In genomic region chr5:34302377-34302776, GRCm38 (mm10) we compare ENCODE assay signal across 37 mouse cellular contexts. TPM values are rescaled to one million over a fixed set of nuclear protein-coding genes. Genes with fewer than 3 reads are reported as not detected.
"Had no signal": no experiment of that assay in that cellular context is flagged by ENCODE, and none has a peak within 500 bp of the region (broad histone marks: within the 10 kb centered on the region; RNA-seq: fewer than 3 reads in every experiment).

No protein-coding gene starts in this region.

- H3K4me3 ChIP-seq: limb, embryonic 10.5 days; limb, embryonic 12.5 days; limb, embryonic 13.5 days; limb, embryonic 15.5 days; liver, embryonic 12.5 days; liver, embryonic 13.5 days; liver, embryonic 15.5 days; lung, embryonic 15.5 days; megakaryocyte, embryonic 14.5 days; midbrain, embryonic 10.5 days; midbrain, embryonic 12.5 days; midbrain, embryonic 13.5 days; midbrain, embryonic 15.5 days; myocyte had no signal

- ATAC-seq: liver, embryonic 12.5 days; liver, postnatal 0 days; lung, postnatal 0 days; midbrain, embryonic 13.5 days; midbrain, embryonic 15.5 days; midbrain, embryonic 16.5 days had no signal

- H3K4me2 ChIP-seq: limb, embryonic 12.5 days; limb, embryonic 13.5 days; limb, embryonic 15.5 days; liver, embryonic 11.5 days; liver, embryonic 12.5 days; liver, embryonic 13.5 days; liver, embryonic 15.5 days; lung, embryonic 14.5 days; lung, embryonic 15.5 days; midbrain, embryonic 11.5 days; midbrain, embryonic 12.5 days; midbrain, embryonic 13.5 days; midbrain, embryonic 15.5 days had no signal

- H3K4me1 ChIP-seq: limb, embryonic 10.5 days; limb, embryonic 12.5 days; limb, embryonic 13.5 days; limb, embryonic 15.5 days; liver, embryonic 12.5 days; liver, embryonic 13.5 days; liver, embryonic 15.5 days; lung, embryonic 15.5 days; midbrain, embryonic 10.5 days; midbrain, embryonic 12.5 days; midbrain, embryonic 13.5 days; midbrain, embryonic 15.5 days had no signal

- H3K27me3 ChIP-seq: midbrain, embryonic 12.5 days; midbrain, embryonic 15.5 days had no signal

- H3K27ac ChIP-seq: limb, embryonic 10.5 days; limb, embryonic 12.5 days; limb, embryonic 13.5 days; limb, embryonic 15.5 days; liver, embryonic 12.5 days; liver, embryonic 13.5 days; liver, embryonic 14.5 days; liver, embryonic 15.5 days; lung, embryonic 15.5 days; macrophage; midbrain, embryonic 10.5 days; midbrain, embryonic 12.5 days; midbrain, embryonic 13.5 days; midbrain, embryonic 15.5 days had no signal

- H3K36me3 ChIP-seq: limb, embryonic 10.5 days; limb, embryonic 12.5 days; limb, embryonic 13.5 days; limb, embryonic 15.5 days; liver, embryonic 12.5 days; liver, embryonic 13.5 days; liver, embryonic 15.5 days; lung, embryonic 15.5 days; midbrain, embryonic 10.5 days; midbrain, embryonic 12.5 days; midbrain, embryonic 13.5 days; midbrain, embryonic 15.5 days had no signal

- H3K9ac ChIP-seq: limb, embryonic 12.5 days; limb, embryonic 13.5 days; limb, embryonic 15.5 days; liver, embryonic 12.5 days; liver, embryonic 13.5 days; liver, embryonic 14.5 days; liver, embryonic 15.5 days; liver, postnatal 0 days; lung, embryonic 14.5 days; lung, embryonic 15.5 days; midbrain, embryonic 12.5 days; midbrain, embryonic 13.5 days; midbrain, embryonic 15.5 days had no signal

- H3K9me3 ChIP-seq: limb, embryonic 10.5 days; limb, embryonic 12.5 days; limb, embryonic 13.5 days; limb, embryonic 15.5 days; liver, embryonic 12.5 days; liver, embryonic 13.5 days; liver, embryonic 15.5 days; lung, embryonic 15.5 days; megakaryocyte, embryonic 14.5 days; midbrain, embryonic 10.5 days; midbrain, embryonic 12.5 days; midbrain, embryonic 13.5 days; midbrain, embryonic 15.5 days had no signal

- DNase-seq: left cerebral cortex, postnatal 4 days; liver; liver, embryonic 13.5 days; liver, postnatal 0 days; lung, adult 18-20 months; lung, adult 2 months; lung, embryonic 14.5 days; lung, postnatal 10 days; lung, postnatal 14 days; lung, postnatal 36 days; lung, postnatal 4 days; midbrain, embryonic 14.5 days had no signal

RNA-seq across cellular contexts. Expression of gene Cfap99, which starts 14.0 kb away (rescaled TPM):
- total RNA-seq: liver, adult 2 months; megakaryocyte progenitor cell, adult 5-6 weeks; megakaryocyte-erythroid progenitor cell, adult 5-6 weeks had no signal
- polyA plus RNA-seq: limb, embryonic 10.5 days; limb, embryonic 11.5 days; limb, embryonic 12.5 days; limb, embryonic 13.5 days; limb, embryonic 15.5 days; liver, adult 2 months; liver, embryonic 11.5 days; liver, embryonic 12.5 days; liver, embryonic 13.5 days; liver, embryonic 14.5 days; liver, embryonic 15.5 days; liver, embryonic 16.5 days; liver, postnatal 0 days; lung, embryonic 14.5 days; macrophage; midbrain, embryonic 10.5 days; midbrain, embryonic 12.5 days; midbrain, embryonic 13.5 days; midbrain, embryonic 14.5 days; neural tube, embryonic 11.5 days had no signal

RNA-seq across cellular contexts. Expression of gene Zfyve28, which starts 14.1 kb away (rescaled TPM):
- total RNA-seq: liver, adult 2 months; megakaryocyte-erythroid progenitor cell, adult 5-6 weeks had no signal
- polyA plus RNA-seq: liver, embryonic 11.5 days; liver, embryonic 12.5 days had no signal
